Mouse (Mus musculus) adrenal gland, postnatal 25 days (tissue): Measurements from ENCODE around the gene Cnot4. TPM values are rescaled to one million over a fixed set of nuclear protein-coding genes. Genes with fewer than 3 reads are reported as not detected.

Experiments
- DNase-seq: peaks from one replicate; pipeline ENCODE4 v3.0.0; 2021; ENCODE audit warnings: mixed read lengths
- total RNA-seq: library from RNA; stranded (reverse); gene quantifications from 2 replicates; pipeline ENCODE4 v1.2.3, GENCODE M21; 2021

Gene Cnot4
- total RNA-seq, 1 experiment from 2014 or later, result 25.0 TPM

GRCm38 (mm10) chr6:35033341-35033740 lies 100.2 kb downstream of the Cnot4 start:
- no peak for DNase-seq

GRCm38 (mm10) chr6:35032704-35033103 lies 100.8 kb downstream of the Cnot4 start:
- DNase-seq, result no peak

- no peak for DNase-seq
Measured at GRCm38 (mm10) chr6:35030811-35031210, 102.7 kb downstream of the Cnot4 start.

GRCm38 (mm10) chr6:35030226-35030625 lies 103.3 kb downstream of the Cnot4 start:
- DNase-seq, result no peak

GRCm38 (mm10) chr6:35028023-35028422 lies 105.5 kb downstream of the Cnot4 start:
- DNase-seq, result no peak

GRCm38 (mm10) chr6:35027257-35027656 lies 106.3 kb downstream of the Cnot4 start:
- DNase-seq, result no peak

GRCm38 (mm10) chr6:35016624-35017023 lies 116.9 kb downstream of the Cnot4 start:
- DNase-seq, result no peak

- no peak for DNase-seq
Measured at GRCm38 (mm10) chr6:35011953-35012352, 121.6 kb downstream of the Cnot4 start.

- DNase-seq, result no peak
Measured at GRCm38 (mm10) chr6:35010705-35011104, 122.8 kb downstream of the Cnot4 start.

GRCm38 (mm10) chr6:35002261-35002669 lies 131.3 kb downstream of the Cnot4 start:
- no peak for DNase-seq

GRCm38 (mm10) chr6:34999101-34999500 lies 134.4 kb downstream of the Cnot4 start:
- DNase-seq, result no peak

GRCm38 (mm10) chr6:34996496-34996895 lies 137.0 kb downstream of the Cnot4 start:
- DNase-seq, result no peak

- peak; percentile 81 for DNase-seq
Measured at GRCm38 (mm10) chr6:34995265-34995681, 138.3 kb downstream of the Cnot4 start.

- no peak for DNase-seq
Measured at GRCm38 (mm10) chr6:34994692-34995091, 138.8 kb downstream of the Cnot4 start.

- DNase-seq, result no peak
Measured at GRCm38 (mm10) chr6:34989263-34989662, 144.3 kb downstream of the Cnot4 start.

GRCm38 (mm10) chr6:34988081-34988761 lies 145.3 kb downstream of the Cnot4 start, which contains the start of gene Slc23a4:
Slc23a4 (minus strand) TSS chr6:34988404.
- DNase-seq, result no peak

- no peak for DNase-seq
Measured at GRCm38 (mm10) chr6:34987085-34987645, 146.4 kb downstream of the Cnot4 start.

- no peak for DNase-seq
Measured at GRCm38 (mm10) chr6:34980661-34981060, 152.9 kb downstream of the Cnot4 start.

GRCm38 (mm10) chr6:34979291-34979690 lies 154.2 kb downstream of the Cnot4 start:
- no peak for DNase-seq

Other genes with a start within 250 kb of the Cnot4 start
- 12.4 and 16.6 TPM in 2 replicates for gene Wdr91, start 222.8 kb downstream of the Cnot4 start, total RNA-seq
- not detected in 2 replicates for gene Stra8, start 213.6 kb downstream of the Cnot4 start, total RNA-seq
- gene Slc23a4, start 145.3 kb downstream of the Cnot4 start, total RNA-seq, result not detected in 2 replicates
- 35.2 and 37.1 TPM in 2 replicates for gene Nup205, start 43.7 kb upstream of the Cnot4 start, total RNA-seq
- 0.33 and 0.52 TPM in 2 replicates for gene Slc13a4, start 174.4 kb upstream of the Cnot4 start, total RNA-seq
- gene Fam180a, start 192.4 kb upstream of the Cnot4 start, total RNA-seq, result 1.0 and 1.1 TPM in 2 replicates